Mouse (Mus musculus): Measurements from ENCODE around the gene Timm13.
A peak's percentile ranks its signal among the peaks of the same experiment; 100 is the strongest.

Gene Timm13

DNA sequence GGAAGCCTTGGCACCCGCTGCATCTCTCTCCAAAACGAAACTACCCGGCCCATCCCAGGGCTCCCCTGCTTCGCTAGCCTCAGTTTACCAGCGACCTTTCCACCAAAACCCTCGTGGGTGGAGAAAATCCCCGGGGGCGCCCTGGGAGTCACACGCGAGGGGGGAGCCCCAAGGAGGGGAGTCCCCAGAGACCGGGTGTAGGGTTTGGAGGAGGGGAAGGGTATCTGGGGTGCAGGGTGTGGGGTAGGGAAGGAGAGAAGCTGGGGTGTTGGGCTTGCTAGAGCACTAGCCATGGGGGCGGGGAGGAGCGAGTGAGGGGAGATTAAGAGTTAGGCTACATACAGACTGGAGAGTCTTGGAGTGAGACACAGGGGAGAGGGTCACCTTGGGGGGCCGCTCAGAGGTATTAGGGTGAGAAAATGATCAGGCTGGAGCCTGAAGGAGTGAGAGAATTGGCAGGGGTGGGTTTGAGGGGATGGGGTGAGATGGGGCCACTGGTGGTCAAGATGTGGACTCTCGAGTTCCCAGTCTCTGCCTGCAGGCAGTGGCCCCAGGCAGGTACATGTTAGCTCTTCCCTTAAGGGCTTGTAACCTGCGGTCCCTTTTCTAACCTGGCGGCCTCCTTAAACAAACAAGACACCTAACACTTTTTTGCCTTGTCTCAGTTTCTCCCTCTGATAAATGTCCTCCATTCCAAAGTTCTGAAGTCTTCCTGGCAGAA is 32.1 kb upstream of the Timm13 start:
- DNase-seq: no peak

DNA sequence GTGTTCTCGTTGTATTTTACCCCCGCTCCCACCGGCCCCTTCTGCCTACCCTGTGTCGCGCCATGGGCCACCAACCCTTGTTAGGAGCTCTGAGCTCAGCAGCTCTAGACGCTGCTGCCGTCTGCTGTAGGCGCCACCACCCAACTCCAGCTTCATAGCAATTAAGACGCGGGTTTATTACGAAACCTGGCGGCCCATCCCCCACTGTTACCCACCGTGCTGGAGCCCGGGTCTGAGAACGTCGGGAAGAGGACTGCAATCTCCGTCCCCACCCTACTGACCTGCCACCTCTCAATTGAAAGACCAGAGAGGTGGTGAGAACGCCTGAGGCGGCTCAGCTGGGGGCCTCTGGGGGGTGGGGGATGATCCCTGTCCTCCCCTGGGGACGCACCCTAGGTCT is 31.4 kb upstream of the Timm13 start:
- no peak for DNase-seq

DNA sequence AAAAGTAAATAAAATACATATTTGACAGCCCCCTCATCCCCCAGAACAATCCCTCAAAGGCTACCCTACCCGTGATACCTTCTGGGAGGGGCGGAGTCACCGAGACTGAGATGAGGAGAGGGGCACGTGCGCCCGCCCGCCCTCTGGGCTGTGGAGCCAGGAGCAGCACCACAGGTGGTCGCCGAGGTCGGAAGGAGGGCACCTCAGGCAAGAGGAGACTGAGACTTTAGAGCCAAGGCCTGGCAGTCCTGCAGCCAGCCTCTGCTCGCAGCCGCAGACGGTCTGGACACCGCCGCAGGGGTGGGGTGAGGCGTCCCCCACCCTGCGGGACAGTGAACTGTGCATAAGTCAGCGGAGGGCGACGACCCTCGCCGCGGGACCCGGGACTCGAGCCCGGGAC is 30.9 kb upstream of the Timm13 start:
- DNase-seq: no peak

DNA sequence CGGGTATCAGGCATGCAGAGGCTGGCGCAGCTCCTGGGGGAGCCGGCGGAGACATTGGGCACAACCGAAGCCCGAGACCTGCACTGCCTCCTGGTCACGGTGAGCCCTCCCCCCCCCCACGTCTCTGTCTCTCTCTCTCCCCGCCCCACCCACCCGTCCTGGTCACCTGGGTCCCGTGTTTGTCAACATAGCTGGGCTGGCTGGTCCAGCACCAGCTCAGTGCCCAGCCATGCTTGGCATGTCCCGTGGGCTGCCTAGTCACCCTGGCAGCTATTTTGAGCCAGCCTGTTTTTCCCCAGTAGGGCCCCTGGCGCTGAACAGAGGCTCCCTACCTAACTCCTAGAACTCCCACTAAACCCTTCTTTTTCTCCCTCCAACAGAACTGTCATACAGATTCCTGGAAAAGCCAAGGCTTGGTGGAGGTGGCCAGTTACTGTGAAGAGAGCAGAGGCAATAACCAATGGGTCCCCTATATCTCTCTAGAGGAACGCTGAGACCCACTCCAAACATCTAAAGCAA is 30.4 kb upstream of the Timm13 start:
- no peak for DNase-seq

DNA sequence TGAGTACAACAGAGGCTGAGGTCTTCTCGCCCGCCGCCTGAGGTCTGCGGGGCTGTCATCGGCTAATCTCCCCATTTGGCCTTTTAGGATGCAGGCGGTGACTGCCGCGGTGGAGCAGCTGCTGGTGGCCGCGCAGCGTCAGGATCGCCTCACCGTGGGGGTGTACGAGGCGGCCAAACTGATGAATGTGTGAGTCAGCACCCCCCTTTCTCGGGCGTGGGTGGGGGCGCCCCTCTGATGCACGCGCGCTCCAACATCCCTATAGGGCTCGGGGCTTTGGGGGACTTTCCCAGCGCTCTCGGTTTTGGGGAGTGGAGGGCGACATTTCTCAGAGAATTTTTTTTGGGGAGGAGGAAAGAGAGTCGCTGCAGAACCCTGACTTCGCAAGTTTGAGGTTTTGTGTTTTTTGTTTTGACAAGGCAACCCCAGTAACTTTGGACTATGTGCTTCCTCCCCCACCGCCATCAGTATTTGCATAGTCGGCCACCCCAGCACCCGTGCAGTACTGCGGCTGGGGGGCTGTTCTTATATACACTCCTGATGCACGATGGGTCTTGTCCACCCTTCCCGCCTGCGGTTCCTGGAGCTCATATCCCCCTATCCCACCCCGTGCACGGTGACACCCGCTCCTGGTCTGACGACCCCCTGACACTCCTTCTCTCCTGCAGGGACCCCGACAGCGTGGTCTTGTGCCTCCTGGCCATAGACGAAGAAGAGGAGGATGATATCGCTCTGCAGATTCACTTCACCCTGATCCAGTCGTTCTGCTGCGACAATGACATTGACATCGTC is 29.8 kb upstream of the Timm13 start:
- peak; percentile 62 for DNase-seq

DNA sequence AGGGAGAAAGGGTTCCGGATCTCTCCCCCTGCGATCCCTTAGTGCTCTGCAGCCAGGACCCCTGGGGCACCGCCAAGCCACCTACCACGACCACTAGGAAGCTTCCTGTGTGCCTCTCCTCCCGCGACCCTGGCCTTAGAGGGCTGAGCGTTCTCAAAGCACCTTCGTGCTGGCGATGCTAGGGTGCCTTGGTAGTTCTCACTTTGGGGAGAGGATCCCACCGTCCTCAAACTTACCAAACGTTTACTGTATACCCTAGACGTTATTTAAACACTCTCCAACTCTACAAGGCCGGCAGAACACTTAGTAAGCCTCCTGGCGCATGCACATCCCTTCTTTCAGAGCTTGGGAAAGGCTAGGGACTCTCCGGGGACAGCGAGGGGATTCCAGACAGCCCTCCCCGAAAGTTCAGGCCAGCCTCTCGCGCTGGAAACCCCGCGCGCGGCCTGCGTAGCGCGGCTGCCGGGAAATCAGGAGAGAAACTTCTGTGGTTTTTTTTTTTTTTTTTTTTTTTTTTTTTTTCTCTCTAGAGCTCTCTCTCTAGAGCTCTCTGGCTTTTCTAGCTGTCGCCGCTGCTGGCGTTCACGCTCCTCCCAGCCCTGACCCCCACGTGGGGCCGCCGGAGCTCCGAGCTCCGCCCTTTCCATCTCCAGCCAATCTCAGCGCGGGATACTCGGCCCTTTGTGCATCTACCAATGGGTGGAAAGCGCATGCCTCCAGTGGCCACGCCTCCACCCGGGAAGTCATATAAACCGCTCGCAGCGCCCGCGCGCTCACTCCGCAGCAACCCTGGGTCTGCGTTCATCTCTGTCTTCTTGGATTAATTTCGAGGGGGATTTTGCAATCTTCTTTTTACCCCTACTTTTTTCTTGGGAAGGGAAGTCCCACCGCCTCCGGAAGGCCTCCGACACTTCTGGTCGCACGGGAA is 28.8 kb upstream of the Timm13 start, which contains the start of gene Gadd45b:
TSS of gene Gadd45b (plus strand) at position 775 of the 928 bp plus-strand sequence.
- peak; percentile 98 for DNase-seq

DNA sequence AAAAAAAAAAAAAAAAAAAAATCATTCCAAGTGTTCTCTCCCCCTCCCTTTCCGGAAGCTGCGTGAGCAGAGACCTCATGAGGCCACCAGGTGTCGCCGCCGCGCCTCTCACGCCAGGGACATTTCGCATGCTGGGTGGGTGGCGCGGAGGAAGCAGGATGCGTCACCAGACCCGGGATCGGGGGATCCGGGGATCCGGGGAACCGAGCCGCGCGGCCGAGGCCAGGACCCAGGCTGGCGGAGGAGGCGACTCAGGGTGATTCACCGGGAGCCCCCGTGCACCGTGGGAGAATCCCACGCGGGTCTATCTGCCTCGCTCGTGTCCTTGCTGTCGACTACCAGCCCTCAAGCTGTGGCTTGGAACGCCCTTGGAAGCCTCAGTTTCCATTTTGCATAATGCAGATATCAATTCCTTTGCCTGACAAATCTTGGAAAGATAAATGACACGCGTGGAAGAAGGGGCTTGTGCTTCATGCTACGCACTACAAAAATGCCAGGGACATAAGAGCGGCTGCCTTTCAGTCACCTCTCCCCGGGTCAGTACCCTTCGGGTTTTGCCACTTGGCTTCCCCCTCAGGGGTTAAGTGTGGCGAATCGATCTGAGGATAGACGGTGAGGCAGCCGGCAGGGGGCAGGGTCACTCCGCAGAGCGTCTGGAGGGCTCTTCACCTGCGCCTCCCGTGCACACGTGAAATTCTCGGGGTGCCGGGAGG is 28.0 kb upstream of the Timm13 start:
- peak; percentile 90 for DNase-seq

DNA sequence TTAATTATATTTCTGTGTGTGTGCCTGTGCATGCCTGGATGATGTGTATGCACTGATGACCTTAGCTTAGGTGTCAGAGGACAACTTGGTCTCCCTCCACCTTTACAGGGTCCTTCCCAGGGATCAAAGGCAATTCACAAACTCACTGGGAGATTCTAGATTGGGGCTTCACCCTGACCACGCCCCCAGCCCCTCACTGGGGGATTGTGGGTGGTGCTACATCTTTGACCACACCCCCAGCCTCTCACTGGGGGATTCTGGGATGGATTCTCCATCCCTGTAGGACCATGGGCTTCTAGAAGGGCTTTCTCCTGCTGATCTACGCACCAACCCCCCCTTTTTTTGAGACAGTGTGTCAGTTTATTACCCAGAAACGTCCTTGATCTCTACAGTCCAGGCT is 24.7 kb upstream of the Timm13 start:
- DNase-seq: no peak

DNA sequence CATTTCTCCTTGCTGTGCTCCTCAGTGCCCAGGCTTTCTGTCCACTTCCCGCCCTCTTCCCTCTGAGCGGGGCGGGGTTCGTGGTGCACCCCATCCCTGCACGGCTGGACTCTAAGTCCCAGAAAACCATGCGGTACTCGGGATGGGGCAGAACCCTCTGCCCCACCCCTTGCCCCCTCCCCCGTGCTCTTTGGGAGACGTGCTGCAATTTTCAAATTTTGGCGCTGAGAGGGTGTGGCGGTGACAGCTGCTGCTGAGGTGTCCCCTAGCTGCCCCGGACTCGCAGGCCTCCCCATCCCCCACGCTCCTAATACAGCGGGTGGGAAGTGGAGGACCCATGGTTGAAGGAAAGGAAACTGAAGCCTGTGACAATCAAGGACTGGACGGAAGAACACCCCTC is 21.2 kb upstream of the Timm13 start:
- no peak for DNase-seq

DNA sequence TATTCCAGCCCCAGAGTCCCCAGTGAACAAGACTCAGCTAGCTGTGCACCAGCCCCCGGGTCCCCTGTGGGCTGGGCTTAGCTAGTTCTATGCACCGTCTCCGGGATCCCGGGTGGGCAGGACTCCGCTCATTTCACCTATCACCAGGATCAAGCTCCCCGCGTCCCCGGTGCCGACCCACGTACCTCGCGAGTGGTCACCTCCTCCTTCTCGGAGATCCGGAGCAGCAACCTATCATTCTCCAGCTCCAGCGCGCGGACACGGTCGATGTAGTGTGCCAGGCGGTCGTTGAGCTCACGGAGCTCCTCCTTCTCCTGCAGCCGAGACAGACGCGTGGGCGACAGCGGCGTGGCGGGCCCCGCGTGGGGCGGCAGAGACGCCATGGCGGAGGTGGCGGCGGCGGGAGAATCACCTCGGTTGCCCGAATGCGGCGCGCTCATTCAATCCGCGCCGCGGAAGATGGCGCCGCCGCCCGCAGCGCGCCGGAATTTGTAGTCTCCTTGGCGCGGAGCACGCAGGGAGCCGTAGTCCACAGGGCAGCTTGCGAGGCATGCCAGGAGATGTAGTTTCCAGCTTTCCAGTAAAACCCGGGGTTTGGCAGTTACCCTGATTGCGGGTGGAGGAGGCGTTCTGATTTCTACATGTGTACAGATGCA is 17.1 kb upstream of the Timm13 start, which contains the start of gene Lmnb2:
TSS of gene Lmnb2 (minus strand) at position 467 of the 656 bp plus-strand sequence.
- peak; percentile 85 for DNase-seq

DNA sequence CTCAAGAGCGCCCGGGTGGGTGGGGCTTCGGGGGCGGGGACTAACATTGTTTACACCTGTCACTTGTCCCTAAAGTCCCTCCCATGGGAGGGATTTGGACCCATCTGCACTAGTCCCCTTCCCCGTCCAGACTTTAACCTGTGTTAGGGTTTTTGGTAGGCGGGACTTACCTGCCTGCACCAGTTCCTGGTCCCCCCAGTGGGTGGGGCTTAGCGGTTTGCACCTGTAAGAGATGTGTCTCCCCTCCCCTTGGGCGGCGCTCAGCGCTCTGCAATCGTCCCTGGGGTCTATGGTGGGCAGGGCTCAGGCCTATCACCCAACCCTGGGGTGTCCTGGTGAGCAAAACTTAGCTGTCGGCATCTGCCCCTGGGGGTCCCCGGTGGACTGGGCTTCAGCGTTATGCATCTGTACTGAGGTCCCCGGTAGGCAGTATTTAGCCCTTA is 16.6 kb upstream of the Timm13 start:
- no peak for DNase-seq

DNA sequence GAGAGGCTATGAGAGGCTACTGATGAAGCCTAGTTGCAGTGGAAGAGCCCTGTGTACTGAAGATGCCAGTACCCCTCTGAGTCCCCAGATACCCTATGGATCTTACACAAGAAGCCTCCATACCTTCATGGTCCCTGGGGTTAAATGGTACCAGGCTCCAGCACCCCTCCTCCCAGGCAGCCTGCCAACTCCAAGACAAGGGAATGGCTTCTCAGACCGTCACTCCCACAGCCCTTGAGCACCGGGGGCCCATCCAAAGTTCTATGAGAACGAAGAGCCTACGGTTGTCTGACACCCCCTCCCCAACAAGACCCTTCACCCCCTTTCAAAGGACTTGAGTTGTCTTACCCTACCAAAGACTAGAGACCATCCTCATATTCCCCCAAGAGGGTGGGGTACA is 15.0 kb upstream of the Timm13 start:
- no peak for DNase-seq

DNA sequence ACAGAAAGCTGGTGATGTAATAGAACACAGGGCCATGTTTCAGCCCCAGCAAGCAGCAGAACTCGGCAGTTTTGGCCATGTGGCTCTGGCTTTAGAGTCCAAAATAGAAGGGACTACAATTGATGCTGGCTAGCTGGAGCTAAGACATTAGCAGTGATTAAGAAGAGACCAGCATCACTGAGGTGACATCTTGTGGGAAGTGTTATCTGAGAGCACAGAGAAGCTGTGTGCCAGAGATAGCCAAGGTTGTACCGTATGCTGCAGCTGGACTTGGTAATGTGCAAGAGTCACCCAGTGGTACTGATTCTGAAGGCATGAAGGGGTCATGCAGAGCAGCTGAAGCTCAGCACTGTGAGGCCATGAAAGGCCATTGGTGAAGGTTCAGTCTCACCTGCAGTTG is 14.5 kb upstream of the Timm13 start:
- DNase-seq: no peak

DNA sequence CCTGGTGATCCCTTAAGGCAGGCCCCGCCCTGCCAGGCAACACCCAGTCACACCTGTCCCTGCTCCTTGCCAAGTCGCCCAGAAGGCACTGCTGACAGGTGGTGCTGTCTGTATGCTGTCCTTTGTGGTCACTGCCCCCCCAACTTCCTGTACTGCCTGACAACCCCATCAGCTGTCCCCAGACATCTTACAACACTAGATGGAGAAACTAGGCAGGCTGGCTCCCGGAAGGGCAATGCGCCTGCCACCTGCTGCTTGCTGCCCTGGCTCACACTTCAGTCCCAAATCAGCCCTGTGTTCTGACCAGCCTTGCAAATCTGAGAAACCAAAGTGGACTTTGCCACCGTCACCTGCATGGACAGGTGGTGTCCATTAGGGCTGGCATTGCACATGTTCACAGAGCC is 13.5 kb upstream of the Timm13 start:
- DNase-seq: no peak

DNA sequence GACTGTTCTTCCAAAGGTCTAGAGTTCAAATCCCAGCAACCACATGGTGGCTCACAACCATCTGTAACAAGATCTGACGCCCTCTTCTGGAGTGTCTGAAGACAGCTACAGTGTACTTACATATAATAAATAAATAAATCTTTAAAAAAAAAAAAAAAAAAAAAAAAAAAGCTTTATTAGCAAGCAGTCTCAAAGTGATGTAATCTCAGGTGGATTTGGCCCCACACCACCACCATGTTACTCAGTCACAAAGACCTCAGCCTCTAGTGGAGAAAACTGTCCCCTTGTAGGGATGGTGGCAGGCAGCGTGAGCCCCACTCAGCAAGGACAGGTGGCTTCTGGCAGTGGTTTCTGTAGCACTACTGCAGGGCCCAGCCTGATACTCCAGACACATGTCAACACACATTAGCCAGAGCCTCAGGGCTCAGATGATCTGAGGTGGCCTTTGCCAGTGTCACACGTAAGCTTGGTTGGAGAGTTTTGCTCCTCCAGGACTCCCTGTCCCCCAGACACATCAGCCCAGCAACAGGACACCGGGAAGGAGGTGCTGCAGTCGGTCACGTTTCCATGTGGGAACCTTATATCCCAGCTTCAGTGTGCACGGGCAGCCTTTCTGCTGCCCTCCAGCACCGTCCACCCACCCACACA is 12.7 kb upstream of the Timm13 start:
- DNase-seq: no peak

DNA sequence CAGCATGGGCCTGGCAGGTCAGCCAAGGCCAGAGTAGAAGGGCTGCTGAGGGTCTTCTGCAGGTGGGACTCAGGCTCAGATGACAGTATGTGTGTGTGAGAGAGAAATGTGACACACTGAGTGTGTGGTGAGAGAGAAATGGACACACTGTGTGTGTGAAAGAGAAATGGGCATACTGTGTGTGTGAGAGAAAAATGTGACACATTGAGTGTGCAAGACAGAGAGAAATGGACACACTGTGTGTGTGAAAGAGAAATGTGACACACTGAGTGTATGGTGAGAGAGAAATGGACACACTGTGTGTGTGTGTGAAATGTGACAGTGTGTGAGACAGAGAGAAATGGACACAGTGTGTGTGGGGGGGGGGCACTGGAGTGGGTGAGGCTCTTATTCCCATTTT is 11.1 kb upstream of the Timm13 start:
- no peak for DNase-seq

DNA sequence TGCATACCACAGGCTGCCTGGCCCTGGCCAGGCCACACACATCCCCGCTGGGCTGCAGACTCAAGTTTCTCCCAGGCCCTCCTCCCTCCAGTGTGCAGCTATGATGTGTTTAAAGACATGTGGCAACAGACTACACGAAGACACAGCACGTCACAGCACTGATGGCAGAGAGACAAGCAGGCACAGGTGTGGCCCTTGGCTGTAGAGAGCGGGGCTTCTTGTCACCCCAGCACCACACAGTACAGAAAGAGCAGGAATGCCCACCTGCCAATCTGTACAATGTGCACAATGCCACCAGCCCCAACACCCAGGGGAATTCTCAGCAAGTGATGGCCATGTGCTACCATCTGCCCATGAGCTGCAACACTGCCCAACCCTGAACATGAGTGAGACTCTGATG is 10.6 kb upstream of the Timm13 start:
- no peak for DNase-seq

DNA sequence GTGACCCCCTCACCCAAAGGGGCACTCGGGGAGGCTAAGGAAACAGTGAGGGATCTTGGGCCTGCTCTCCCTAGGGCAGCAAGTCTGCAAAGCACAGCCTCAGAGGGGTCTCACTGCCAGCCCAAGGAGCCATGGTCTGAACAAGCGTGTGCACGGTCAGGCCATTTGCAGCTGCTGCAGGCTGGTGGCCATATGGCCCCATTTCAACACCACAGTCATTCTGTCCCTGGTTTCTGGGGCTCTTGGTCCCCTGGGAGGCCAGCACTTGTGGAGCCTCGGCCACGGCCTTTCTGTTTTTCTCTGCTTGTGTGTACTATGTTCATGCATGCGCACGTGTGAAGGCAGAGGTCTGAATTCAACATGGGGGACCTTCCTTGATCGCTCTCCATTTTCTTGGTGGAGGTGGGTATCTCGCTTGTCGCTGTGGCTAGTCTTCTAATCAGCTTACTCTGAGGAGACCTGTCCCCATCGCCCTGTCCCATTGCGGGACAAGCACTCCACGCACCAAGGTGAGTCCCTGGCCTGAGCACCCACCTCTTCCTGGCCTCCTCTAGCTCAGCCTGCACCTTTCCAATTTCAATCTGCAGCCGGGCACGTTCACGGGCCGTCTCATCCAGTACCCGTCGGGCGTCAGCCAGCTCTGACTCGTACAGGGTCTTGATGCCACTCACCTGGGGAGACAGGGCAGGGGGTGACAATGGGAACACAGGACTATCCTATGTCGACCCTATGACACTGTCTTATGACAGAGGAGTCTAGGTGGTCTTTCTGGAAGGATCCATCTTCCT is 8.8 kb upstream of the Timm13 start:
- DNase-seq: no peak

DNA sequence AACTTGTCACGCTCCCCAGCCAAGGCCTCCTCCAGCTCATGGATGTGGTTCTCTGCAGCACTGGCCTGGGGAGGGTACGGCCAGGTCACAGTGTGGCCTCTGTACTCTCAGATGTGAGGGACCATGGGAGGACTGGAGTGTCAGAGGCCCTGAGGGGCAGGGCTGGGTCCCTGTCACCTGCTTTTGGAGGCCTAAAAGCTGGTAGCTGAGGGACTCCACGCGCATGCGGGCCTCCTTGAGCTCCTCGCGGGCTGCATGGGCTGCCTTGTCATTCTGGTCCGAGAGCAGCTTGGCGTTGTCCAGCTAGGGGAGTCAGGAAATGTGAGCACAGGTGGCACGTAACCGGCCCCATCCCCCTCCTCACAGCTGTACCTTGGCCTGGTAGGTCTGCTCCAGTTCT is 3.9 kb upstream of the Timm13 start:
- no peak for DNase-seq

DNA sequence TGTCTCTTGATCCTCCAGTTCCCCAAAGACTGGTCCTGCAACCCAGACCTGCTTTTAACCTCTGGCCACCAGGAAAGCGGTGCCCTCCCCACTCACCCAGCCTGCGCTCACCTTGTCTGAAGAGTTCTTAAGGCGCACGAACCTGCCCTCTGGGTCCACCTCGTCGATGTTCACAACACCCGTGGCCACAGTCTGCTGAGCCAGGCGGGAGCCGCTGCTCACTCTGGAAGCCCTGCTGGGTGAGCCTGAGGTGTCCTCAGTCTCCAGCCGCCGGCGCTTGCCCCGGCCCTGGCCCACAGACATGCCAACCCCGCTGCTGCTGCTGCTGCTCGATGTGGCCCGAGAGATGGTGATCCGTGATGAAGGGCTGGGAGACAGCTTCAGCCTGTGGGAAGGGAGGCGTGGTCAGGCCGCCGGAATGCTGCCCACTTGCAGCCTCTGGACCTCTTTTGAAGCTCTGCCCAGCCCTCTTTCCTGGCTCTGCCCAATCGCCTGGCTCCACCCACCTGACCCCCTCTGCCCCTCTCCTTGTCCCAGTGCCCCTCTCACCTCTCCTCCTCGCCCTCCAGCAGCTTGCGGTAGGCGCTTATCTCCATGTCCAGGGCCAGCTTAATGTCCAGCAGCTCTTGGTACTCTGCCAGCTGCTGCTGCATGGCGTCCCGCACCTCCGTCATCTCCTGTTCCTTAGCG is 3.4 kb upstream of the Timm13 start:
- no peak for DNase-seq

Data from right cerebral cortex, postnatal 25 days (tissue).